Mouse (Mus musculus): ENCODE results near the gene Usp29.

DNA sequence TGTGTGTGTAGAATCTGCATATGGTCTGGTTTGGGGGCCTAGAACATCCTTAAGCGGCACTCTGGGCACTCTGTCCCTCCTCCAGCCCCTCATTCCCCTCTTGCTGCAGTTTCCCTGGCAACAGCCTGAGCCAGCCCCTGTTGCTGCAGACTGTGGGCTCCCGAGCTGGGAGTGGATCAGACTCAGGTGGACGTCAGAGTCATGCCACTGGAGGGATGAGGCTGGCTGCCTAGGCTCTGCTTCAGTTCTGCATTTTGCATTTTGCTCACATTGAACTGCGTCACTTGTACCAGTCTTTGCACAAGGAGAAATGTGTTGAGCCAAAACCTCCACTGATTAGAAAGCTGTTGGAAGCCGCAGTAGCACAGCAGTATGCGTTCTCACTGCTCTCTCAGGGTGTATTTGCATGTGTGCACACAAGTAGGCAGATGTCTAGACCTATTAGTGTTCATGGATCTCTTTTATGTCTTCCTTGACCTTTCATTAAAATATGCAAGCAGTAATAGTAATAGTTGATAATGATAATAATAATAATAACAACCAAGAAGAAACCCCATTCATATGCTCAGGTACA, 151.2 kb downstream of the Usp29 start:
- TF ChIP-seq CTCF (IDR thresholded peaks at IDR 0.05; ENCODE audit: low read depth) (no peak), EP300 (IDR thresholded peaks at IDR 0.05; ENCODE audit: low read depth) (no peak)

Data from liver, embryonic 14.5 days (tissue).